Mouse (Mus musculus) cerebellum, postnatal 10 days (tissue): ENCODE measurements around the gene 1810010D01Rik.
A peak's percentile ranks its signal among the peaks of the same experiment; 100 is the strongest.

Source experiments
- DNase-seq, 2 experiments: peaks; one replicate each; pipeline ENCODE4 v3.0.0; 2021; ENCODE audit warnings: mixed read lengths in 2 of 2

Gene 1810010D01Rik

DNA sequence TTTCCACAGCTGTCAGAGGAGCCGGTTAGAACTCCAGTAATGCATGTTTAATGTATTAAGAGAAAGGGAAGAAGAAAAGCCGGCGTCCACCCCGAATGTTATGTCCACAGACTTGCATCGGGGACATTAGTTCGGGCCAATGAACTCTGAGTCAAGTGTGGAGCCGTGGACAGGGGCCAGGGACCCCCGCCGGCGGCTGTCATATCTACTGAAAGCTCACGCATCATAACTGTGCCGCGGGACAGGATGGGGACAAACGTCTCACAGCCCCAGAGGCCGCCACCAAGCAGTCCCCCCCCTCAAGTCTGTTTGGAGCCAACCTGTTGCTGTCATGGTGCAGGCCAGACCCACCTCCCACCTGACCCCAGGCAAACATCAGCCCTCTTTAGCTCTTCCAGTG lies 34.4 kb downstream of the 1810010D01Rik start:
- peak; percentile 90 to 93 for DNase-seq

GRCm38 (mm10) chr7:145173116-145173515 lies 34.8 kb downstream of the 1810010D01Rik start:
- peak; percentile 42 to 61 for DNase-seq

DNA sequence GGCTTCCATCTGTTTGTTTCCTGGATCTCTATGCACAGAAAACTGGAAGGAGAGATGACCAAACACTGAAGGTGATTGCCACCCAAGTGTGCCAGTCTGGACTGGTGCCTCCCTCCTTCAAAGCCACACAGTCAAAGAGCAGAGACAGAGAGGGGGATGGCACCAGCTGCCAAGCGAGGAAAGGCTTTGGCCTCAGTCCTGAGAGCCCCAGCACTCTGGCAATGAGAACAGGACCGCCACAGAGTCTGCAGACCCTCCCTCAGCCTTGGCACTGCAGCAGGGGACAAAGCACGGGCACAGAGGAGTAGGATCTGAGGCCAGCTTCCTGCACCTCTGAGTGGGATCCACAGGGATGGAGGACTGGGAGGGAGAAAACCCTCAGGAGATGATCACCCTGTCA lies 38.2 kb downstream of the 1810010D01Rik start:
- DNase-seq: peak; percentile 84 to 94

GRCm38 (mm10) chr7:145159283-145160240 lies 48.4 kb downstream of the 1810010D01Rik start:
- DNase-seq: peak; percentile 75 to 83
